Mouse (Mus musculus) gastrocnemius, adult 18-20 months (tissue): ENCODE data around the gene Igfbp7. TPM values are rescaled to one million over a fixed set of nuclear protein-coding genes. Genes with fewer than 3 reads are reported as not detected.
"Not testable (repeated sequence)": the region's sequence is repeated elsewhere in the genome, so short reads cannot be mapped to it uniquely, and the experiment has no call there.

Experiments used
- DNase-seq: peaks from one replicate; pipeline ENCODE4 v3.0.0; 2021; ENCODE audit warnings: low spot score
- long read RNA-seq, 2 experiments: library from polyadenylated mRNA; stranded (forward); transcript quantifications; one replicate each; pipeline ENCODE4 v2.0.0; 2021
- total RNA-seq, 2 experiments: library from RNA; stranded (reverse); gene quantifications; 2 replicates each; pipeline ENCODE4 v1.2.3; 2021

Igfbp7 gene
- total RNA-seq = 10 to 100 TPM; 63.6 to 75.9 TPM
- long read RNA-seq, experiment 1, transcript Igfbp7-201 (5 exons, 1,116 nt) = major isoform, 71 of 75 reads
- long read RNA-seq, experiment 1, partial matches to known transcripts = 2 of 75 reads
- long read RNA-seq, experiment 1, other reads (novel, unspliced or antisense) = 2 of 75 reads
- long read RNA-seq, experiment 2, transcript Igfbp7-201 (5 exons, 1,116 nt) = major isoform, 28 of 30 reads
- long read RNA-seq, experiment 2, partial matches to known transcripts = 1 of 30 reads
- long read RNA-seq, experiment 2, other reads (novel, unspliced or antisense) = 1 of 30 reads

DNA sequence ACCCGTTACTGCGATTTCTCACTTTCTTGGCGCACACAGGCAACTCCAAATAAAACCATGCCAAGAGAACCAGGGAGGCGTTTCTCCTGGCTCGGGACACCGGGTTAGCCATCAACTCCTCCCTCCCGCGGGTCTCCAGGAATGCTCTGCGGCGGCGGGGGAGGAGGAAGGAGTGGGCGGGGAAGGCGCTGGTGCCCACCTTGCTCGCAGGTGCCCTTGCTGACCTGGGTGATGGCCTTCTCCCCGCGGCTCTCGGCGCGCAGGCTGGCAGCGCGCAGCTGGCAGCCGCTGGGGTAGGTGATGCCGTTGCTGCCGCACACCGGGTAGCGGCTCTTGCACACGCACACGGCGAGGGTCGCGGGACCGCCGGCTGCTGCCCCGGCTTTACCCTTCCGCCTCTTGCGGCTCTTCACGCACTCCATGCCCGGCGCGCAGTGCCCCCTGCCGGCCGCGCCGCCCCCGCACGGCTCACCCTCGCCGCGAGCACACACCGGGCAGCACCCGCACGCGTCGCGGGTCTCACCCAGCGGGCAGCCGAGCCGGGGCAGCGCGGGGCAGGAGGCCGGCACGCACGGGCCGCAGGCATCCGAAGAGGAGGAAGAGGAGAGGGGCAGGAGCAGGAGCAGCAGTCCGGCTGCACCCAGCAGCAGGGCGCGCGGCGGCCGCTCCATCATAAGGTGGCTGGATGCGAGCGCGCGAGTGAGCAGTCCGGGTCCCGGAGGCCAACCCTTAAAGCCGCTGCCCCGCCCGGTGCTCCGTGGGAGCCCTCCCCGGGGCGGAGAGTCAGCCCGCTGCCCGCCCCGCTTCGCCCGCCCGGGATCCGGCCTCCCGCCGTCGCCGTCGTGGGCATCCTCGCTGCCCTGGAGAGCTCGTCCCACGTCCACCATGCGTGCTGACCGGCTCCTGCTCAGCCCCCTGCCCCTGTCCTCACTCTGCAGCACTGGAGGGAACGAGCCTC lies at the start of gene Igfbp7:
Gene Igfbp7, minus strand, starts transcription at position 701 of the 958 bp plus-strand sequence.
- peak; percentile 62 for DNase-seq

DNA sequence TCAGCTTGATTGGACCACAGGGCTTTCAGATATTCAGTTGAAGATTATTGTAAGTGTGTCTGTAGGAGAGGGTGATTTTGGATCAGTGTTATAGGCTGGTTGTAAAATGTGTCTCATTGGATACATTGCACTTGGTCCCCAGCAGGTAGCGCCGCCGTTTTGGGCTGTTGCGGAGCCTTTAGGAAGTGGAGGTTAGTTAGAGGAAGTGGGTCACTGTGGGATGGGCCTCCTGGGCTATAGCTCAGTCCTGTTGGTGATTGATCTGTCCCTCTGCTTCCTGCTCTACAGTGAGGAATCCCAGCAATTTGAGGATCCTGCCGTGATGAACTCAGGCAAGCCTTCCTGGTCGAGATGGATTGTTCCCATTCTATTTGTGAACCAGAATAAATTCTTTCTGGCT lies 44.3 kb upstream of the Igfbp7 start:
- DNase-seq = no peak

DNA sequence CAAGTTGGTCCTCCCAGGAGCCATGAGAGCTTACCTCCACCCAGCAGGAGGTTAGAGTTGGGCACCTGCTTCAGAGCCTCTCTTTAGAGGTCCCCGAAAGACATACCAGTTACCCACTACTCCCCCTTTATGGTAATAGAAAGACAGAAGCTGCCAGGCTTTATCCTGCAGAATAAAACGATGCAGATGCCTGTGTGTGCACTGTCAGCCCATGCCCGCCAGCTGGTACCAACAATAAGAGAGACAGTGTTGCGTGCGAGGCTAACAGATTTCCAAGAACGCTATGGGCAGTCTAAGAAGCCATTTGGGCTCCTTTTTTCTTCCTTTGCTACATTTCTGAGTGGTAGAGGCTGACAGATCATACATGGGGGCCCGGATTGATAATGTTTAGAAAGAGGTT lies 41.7 kb upstream of the Igfbp7 start:
- DNase-seq = no peak

DNA sequence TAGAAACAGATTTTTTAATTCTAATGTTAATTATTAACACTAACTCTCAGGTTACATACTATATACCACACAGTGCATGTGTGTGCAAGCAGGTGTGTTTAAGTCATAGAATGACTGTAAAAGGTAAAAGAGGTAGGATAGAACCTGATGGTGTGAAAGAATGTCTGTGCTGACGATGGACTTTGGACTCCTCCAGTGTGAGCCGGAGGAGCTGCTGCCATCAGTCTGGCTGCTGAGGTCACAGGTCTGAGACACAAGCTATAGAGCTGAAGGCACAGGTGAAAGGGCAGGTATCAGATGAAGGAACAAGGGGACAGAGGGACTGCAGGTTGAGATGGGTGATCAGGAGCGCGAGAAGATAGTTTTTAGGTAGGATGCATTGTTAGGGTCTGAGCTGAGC lies 37.6 kb upstream of the Igfbp7 start:
- DNase-seq = no peak

DNA sequence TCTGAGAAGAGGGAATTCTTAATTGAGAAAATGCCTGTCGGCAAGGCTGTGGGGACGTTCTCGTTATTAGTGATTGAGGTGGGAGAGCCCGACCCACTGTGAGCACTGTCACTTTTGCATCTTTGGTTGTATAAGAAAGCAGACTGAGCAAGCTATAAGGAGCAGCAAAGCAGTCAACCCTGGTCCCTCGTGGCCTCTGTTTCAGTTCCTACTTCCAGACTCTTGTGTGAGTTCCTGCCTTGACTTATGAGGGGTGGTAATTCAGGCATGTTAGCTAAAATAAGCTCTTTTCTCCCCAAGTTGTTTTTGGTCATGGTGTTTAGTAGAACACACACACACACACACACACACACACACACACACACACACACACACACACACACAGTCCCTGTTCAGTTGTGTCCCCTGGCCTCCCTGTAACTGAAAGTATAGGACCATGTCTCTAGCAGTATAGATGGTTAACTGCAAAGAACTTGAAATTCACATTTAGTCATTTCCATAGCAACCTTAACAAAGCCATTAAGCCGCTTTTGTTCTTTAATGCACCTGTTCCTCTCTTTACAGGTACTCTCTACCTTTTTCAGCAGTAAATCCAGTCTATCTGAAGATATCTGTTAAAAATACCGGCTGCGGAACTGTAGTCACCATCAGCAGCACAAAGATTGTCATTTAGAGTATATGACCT lies 36.2 kb upstream of the Igfbp7 start:
- no peak for DNase-seq

DNA sequence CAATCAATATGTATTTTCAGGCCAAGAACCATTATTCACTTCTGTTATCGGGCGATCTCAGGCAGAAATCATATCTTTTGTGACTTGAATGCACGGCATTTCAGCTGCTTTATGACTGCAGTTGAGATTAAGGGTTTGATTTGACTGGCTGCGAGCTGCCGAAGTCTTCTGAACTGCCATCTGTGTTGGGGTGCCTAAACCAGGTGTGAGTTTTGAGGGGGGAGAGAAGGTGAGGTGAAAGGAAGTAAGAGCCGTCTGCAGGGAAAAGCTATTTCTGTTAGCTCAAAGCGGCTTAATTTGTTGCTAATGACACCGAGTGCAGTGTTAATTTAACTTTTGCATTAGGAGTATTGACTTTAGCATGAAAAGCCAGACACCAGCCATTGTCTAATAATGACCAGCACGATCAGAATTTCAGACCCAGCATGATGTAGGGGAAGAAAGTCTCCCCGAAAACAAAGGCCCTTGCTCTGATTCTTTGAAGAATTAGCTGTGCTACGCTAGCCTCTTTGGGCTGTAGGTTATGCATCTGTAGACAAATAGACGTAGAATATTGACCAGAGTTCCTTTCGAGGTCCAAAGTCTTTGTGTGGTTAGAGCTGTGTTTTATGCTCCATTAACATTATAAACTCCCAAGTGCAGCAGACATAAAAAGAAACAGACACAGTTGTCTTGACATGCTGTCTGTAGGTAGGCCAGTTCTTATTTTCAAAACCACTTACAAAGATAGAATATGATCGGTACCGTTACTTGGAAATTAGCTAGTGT lies 35.2 kb upstream of the Igfbp7 start:
- no peak for DNase-seq

DNA sequence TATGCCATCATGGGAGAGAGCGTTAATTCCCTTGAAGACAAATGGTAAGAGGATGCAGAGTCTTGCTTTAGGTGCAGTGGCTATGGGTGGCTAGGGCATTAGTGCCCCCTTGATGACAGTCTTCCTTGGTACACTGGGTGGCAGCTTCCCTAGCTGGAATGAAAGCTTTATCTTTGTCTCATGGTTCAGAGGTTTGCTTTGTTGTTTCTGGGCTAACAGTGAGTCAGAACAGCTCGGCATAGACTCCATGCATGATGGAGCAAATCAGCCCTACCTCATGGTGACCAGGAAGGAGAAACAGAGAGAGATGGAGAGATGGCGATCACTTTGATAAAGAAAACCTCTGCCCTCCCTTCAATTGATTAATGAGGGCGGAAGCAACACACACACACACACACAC lies 28.5 kb upstream of the Igfbp7 start:
- DNase-seq = no peak

DNA sequence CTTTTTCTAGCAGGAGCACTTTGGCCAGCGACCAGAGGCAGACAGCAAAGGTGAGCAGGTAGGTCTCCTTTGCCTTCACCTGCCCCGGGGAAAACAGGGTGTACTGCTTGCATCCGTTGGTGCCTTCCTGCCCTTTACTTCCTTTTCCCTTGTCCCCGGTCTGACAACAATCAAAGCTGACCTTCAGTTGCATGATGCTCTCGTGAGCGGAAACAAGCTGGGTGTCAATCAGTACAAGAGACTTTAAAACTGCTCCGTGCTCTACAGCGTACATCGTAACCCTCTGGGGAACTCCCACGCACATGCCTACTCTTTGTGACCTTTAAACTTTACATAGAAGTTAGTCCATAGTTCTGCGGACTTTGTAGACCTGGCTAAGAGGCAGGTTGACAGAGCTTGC lies 26.2 kb upstream of the Igfbp7 start:
- no peak for DNase-seq

DNA sequence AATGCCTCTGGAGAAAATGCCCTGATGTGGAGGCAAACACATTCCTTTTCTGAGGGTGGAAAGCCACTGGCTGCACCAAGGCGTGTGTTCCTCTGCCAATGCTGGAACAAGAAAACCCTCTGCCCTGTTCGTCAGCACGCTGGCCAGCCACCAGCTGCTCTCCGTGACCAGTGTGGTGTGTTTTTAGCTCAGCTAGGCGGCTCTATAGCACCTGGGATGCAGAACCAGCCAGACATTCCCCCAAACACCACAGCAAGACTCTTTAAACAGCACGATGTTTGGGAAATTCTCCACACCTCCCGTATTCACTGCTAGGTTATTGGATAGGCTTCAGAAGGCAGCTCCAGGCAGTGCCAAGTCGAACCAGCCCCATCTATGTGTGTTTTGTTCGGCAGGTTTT lies 25.7 kb upstream of the Igfbp7 start:
- no peak for DNase-seq

DNA sequence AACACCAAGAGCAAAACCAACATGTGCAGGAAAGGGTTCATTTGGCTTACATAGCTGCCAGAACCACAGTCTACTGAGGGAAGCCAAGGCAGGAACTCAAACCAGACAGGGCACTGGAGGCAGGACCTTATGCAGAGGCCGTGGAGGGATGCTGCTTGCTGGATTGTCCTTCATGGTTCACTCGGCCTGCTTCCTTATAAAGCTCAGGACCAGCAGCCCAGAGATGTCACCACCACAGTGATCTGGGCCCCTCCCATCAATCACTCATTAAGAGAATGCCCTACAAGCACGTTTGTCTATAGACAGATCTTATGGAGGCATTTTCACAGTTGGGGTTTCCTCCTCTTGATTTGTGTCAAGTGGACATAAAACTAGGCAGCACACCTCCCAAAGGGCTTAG lies 25.3 kb upstream of the Igfbp7 start:
- DNase-seq = no peak

DNA sequence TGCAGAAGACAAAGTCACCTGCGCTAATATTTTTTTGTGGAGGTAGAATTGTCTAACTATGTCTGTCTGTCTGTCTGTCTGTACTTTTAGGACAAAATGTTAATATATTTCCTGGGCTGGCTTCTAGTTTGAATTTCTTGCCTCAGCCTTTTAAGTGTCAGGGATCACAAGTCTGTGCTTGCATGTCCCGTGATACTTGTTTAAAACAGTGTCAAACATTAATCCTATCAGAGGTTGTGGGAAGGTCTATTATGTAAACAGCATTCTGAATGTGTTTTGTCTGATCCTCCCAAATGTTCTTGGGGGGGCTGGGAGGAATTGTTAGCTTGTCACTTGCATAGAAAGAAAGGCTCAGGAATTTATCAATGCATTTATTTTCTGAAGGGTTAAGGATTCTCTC lies 24.6 kb upstream of the Igfbp7 start:
- DNase-seq = no peak

DNA sequence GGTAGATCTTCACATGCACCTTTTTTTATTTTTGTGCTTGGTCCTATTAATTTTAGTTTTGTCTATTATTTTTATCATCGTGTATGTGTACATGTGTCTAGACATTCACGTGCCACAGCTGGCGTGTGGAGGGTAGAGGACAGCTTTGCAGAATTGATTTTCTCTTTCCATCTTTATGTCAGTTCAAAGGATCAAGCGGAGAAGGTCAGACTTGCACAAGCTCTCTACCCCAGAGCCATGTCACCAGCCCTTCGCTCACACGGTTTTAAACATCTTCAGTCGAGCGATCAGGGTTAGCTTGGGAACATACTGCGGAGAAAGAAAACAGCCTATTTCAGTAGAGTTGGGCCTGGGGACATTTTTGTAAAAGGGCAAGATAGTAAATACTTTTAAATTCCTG lies 23.2 kb upstream of the Igfbp7 start:
- no peak for DNase-seq

DNA sequence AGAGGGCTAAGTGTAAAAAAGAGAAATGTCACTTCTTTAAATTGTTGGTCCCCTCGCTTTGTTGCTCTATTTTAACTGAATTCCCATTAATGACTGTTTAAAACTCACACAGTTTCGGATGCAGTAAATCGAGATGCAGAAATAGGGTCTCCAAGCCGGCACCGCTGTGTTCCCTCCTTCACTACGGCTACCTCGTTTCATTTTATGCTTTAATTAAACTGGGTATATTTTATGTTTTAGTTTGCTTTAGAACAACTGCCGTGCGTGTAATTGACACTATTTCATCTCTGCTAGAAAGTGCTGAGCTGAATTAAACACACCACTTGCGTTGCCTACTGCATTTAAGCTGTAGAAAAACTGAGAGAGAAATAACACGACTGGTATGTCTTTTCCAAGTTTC lies 22.6 kb upstream of the Igfbp7 start:
- no peak for DNase-seq

DNA sequence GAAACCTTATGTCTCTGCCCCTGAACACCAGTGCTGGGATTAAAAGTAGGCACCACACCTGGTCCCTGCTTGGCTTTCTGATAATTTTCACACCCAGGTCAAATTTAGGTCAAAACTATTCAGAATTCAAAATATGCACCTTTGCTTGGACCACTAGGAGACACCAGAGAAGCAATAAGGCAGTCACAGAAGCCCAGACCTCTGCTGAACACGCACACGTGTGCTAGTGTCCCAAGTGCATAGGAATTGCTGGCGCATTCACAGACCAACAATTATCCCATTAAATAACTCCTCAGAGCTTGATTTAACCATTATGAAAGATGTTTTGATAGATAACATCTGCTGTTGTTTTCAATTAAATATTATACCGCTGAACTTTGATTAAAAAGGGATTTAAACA lies 22.2 kb upstream of the Igfbp7 start:
- DNase-seq = no peak

DNA sequence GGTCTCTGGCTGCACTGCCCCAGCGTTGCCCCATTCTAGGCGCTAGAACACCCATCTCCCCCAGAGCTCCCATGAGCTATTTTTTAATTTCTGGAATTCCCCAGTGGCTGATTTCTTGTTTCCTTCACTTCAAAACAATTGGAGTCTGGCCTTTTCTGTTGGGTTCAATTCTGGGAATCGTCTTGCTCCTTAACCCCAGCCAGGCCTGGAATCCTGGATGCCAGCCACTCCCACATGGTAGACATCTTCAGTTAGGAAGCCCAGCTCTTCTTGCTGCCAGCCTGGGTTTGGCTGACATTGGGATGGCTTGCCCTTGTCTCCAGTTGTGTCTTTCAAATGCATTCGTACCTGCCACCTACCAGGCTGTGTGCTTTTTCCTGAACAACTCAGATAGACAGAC lies 20.7 kb upstream of the Igfbp7 start:
- DNase-seq = no peak

DNA sequence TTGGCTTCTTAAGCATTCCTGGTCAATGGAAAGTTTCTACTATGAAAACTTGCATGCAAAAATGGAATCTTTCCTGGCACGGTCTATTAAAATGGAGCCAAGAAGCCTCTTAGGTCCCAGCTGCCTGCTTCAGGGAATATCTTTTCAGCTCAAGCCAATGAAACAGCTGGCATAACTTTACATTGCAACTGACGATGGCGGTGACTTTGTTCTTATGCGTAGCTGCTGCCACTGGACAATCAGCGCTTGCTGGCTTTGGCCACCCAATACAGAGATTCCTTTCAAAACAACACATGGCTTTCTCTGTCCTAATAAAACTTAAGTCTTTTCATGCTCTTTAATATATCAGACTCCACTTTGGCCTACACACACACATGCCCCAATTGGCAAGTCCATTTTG lies 20.1 kb upstream of the Igfbp7 start:
- DNase-seq = no peak

DNA sequence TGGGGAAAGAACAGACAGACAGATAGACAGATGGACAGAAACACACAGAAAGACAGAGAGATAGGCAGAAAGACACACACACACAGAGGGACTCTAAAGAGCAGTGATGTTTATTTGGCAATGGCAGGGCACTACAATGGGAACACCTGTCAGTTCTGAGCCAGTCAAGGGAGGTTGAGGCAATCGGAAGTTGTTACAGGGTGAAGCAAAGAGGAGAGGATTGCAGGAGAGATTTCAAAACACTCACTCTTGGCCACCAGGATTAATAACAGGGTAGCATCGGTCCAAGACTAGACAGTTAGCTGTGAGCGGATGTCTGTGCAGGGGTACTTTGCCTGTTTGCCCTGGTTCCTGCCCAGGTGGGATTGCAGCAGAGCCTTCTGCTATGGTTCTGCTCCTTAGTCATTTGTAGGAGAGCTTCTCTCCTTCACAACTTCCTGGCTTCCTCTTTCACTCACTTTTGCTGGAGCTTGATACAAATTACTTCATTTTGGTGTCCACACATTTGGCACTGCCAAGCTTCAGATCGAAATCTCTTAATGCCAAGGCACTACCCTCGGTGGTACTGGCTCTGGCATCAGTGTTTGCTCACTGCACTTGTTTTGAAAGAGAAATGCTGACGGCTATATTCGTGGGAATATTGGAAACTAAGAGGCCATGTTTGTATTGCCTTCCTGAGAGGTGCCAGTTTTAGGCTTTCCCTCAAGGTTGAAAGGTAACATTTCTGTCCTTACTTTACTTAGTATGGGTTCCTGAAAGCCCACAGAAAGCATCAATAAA lies 18.1 kb upstream of the Igfbp7 start:
- DNase-seq = no peak

DNA sequence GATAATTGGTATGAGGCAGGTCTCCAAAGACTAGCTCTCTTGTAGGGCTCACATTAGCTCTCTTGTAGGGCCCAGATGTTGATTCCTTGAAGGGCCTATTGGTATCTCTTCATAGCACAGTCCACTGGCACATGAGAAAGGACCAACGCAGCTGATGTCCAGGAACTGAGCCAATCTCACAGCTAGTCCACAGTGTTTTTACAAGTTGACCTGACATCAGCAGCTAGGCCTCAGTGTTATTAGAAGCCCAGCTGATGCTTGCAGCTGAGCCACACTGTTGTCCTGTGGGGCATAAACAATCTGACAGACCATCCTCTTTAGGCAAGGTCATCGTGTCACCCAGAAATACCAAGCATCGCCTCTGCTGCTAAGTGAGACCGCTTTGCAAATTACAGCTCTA lies 11.7 kb upstream of the Igfbp7 start:
- not testable (repeated sequence) for DNase-seq

DNA sequence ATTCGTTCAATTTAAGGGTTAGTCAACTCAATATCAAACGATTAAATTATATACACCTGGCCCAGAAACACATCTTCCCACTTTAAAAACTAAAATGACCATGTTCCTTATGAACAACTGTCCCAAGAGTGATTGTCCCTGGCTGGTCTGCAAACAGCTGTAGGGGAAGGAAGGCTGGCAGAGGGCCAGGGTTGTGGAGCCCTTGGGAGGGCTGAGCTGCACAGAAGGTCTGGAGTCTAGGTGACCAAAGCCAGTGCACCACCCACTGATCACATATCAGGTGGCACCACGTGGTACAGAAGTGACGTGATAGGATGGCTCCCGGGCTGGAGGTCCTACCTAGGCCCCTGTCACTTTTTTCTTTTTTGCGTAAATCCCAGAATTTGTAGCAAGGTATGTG lies 8.2 kb upstream of the Igfbp7 start:
- DNase-seq = no peak

DNA sequence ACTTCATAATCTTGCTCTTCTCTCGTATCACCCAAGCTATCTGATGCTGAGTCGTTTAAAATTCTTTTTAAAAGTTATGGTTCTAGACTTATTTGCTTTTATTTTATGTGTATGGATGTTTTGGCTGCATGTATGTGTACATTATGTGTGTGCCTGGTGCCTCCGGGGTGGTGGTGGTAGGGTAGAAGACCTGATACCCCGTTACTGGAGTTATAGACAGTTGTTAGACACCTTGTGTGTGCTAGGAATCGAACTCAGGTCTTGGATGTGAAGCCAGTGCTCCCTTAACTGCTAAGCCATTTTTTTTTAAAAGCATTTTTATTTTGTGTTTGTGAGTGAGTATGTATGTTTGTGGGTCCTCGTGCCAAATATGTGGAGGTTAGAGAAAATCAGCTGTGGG lies 689 bp upstream of the Igfbp7 start:
- DNase-seq = no peak

DNA sequence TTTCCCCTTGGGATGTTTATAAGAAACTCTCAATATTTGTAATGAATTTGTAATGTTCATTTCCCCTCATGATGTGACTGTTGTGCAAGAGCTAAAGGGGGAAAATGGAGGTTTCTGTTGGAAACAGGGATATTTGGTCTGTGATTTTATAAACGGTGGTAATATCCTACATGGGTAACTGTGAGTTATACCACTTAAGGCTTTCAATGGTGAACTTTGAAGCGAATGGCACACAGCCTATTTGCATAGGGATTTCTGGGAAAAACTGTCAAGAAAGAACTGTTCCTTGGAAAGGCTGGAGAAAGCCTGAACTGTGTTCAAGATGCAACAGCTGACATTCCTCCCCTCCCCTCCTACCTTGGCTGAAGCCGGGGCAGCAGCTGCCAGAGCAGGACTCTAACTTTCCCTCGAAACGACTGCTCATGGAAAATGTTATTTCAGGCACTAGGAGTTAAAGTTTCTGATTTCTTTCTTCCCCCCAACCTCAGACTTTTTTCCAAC lies 1.4 kb downstream of the Igfbp7 start:
- DNase-seq = peak; percentile 62
